Mouse (Mus musculus) testis, postnatal 10 days (tissue): ENCODE data around the gene Dnm1.

Experiments used
- DNase-seq: peaks from one replicate; pipeline ENCODE4 v3.0.0; 2021; ENCODE audit warnings: low spot score

The Dnm1 gene

DNA sequence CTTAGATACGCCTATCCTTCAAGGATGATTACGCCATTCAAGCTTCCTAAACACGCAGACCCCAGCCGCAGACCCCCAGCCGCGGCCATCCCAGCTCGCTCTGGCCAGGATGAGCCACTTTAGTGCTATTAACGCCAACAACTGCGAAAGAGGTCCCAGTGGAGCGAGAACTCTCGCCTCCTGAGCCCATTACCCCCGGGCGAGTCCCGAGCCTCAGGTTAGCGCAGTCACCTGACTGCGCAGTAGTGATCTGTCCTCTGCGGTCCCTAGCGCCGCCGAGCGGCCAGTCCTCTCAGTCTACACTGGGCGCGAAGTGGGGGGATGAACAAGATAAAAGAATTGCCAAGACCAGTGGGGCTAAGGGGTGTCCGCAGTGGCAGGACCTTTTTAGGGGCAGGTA, 8.3 kb upstream of the Dnm1 start:
- DNase-seq, result peak; percentile 85

DNA sequence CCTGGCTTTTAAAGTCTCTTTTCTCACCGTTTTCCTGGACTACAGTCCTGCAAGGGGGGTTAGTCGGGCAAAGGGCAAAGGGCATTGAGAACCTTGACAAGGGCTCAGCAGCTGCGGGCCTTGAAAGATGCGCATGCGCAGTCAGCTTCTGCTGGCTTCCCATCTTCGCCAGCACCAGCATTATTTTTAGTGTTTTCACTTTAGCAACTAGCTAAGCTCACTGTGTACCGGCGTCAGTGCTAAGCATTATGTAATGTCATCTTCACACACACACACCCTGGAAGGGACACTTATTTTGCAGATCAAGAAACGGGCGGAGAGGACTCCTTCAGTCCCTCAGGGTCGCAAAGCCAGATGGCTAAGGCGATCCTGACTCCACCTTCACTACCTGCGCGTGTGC, 7.6 kb upstream of the Dnm1 start:
- DNase-seq, result peak; percentile 81

DNA sequence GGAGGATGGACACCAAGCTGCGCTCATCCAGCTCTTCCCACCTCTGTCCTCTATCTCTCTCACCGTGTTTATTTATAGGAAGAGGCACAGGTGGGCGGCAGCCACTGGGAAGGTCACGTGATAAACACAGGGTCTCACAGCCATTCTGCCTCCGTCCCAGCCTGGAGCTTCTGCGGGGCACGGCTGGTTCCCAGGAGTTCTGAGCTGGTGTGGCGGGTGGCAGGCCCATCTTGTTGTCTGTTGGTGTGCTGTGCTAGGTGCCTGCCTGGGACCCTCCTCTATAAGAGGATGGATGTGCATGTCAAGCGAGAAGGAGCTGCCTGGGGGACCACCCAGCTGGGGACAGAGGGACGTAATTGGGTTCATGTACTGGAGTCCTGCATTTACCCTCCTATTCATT, 5.2 kb upstream of the Dnm1 start:
- DNase-seq, result no peak

DNA sequence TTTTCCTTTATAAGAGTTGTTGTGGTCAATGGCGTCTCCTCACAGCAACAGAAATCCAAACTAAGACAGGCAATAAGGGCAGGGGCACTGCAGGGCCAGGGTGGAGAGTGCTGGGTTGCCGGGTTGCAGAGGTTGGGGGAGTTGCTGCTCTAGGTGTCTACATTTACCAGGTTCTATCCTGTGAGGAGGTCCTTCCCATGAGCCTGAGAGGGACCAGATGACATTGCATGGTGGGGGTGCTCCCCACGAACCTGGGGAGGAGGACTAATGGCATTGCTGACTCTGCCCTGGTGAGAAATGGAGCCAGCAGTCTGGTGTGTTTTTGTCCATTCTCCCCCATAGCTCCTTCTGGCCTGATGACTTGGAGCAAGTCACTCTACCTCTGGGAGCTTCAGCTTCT, 4.6 kb upstream of the Dnm1 start:
- no peak for DNase-seq

DNA sequence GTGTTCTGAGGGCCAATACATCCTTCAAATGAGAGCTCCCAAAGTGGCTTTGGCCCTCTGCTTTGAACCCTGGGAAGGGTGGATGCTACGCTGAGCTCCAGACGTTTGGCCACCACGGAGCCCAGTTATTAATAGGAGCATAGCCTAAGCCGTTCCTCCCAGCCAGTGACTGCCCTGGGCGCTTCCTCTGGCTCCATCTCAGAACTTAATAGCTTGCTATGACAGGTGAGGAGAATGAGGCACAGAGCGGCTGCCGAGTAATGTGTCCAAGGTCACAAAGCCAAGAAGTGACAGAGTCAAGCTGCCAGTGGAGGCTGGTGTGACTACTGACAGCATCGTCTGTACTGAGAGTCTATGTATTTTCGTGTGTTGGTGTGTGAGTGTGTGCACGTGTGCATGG, 3.1 kb upstream of the Dnm1 start:
- no peak for DNase-seq

DNA sequence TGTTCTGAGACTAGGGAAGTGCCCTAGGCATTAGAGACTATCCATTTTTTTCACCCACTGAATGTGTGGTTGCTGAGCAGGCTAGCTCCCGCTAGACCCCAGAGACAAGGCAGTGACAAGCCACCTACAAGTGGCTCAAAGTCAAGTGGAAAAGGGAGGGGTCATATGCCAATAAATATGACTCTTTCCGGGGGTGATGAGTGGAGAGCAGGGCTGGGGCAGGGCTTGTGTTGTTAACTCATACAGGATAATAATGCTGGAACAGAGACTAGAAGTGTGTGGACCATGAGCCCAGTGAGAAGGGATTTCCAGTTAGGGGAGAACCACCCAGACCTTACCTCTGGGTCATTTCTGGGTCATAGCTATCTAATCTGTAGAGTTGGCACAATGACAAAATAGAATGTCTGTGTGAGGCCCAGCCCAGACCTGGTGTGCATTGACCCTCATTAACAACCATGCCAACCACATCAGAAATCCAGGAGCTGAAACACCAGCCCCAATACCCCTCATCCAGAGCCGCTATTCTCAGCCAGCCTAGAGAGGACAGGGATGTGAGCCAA, 1.3 kb upstream of the Dnm1 start:
- no peak for DNase-seq

DNA sequence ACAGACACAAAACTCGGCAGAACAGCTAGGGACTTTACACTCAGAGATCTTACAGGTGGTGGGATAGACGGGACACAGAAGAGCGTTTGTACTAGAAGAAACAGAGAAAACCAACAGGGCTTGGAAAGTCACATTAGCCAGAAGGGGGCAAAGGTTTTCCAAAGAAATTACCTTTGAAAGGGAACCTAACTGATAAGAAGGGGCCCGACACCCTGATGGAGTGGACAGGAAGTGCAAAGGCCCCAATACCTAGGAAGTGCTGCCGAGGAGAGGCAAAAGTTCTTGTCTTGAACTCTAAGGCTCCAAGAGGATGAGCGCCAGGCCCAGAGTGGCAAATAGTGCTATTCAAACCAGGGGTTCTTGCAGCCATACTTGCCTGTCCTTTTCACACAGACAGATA, 698 bp upstream of the Dnm1 start:
- DNase-seq, result no peak

DNA sequence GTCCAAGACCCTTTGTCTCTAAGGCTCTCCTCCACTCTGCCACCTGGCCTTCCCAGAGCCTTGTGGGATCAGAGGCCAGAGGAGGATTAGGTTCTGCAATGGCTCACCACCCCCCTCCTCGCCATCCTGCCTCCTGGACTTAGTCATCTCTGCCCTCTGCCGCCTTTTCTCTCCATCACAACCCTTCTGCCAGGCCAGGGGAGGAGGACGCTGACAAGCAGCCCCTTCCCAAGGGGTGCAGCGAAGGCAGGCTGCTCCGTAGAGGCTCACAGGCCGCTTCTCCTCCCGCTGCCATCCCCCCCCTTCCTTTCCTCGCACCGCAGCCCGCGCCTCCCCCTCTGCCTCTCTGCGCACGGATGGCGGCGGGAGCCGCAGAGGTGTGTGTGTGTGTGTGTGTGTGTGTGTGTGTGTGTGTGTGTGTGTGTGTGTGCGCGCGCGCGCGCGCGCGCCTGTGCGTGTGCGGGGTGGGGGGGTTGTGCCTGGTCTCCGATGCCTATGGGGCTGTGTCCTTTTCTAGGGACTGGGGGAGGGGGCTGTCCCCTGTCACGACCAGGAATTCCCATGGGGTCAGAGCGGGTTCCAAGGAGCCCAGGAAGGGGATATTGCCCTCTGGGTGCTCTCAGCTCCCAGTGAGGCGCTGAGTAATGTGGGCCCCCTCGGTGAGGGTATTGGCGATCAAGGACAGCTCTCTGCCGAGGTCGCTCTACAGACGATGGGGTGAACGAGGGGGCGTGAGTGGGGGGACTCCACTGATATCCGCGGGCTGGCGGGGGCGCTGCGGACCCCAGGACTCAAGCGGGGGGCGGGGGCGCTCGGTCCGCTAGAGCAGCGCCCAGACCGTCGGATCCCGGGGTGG, 759 bp downstream of the Dnm1 start, which contains the start of gene Ciz1:
TSS of gene Ciz1 (plus strand) at position 177 of the 856 bp plus-strand sequence.
- peak; percentile 62 for DNase-seq

DNA sequence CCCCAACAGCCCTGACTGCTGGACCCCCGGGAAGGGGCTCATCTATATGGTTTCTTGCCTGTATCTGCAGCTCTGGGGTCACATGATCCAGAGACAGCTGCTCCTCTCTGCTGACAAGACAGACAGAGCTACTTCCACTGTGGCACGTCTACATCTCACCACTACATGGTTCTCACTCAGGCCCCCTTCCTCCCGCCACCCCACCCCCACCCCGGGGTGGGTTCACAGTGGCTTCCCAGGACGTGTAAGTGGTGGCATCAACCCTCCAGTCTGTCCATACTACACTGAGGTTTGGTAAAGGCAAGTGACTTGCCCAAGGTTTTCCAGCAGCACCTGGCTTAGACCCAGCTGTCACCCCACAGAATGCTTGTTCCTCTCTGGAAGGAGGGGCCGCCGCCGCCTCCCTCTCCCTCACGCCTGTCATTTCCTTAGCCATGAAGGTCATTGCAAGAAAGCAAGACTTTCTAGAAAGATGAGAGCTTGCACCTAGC, 1.6 kb downstream of the Dnm1 start:
- no peak for DNase-seq

DNA sequence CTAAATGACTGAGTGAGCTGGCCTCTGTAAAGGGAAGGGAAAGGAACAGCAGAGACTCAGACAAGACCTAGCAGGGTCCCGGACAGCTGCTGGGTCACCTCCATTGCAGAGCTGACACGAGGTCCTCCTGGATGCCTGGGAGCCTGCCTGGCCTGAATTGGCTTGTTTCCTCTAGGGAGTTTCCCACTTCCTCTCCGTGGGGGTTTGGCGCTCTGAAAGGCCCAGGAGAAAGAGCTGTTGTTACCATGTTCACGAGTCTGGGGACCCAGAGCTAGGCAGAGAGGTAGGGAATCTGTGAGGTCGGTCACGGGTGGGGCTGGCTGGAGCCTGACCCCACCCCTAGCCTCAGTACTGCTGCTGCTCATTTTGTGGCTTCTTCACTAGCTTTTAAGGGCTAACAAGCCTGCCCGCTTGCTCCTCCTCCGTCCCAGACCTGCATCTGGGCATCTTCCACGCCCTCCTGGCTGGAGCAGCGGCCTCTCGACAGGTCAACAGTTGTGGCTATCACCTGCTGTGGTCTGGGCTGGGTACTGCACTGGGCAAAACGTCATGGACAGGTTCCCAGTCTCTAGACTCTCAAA, 2.6 kb downstream of the Dnm1 start:
- DNase-seq, result no peak

DNA sequence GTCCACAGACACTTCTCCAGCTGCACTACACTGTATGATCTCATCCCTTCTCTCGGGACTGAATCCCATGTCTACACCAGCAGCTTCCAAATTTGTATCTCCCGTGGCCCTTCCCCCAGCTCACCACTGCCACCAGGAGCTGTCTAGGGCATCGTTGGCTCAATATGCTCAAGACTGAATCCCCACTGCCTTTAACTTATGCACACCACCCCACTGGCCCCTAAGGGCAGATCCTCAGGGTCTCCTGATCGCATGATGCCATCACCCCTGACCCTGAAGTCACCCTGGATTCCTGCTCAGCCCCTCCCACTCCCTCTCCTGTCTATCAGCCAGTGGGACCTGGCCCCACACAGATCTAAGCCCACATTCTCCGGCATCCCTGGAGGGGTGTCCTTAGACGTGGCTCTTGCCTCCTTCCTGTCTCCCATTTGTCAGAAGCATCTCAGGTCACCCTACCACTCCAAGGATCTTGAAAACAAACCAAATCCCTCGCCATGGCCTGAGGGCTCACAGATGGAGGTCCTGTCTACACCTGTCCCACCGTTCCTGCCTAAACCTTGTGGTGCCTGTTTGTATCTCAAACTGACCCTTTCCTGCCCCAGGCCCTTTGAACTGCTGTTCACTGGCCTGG, 3.4 kb downstream of the Dnm1 start:
- no peak for DNase-seq

DNA sequence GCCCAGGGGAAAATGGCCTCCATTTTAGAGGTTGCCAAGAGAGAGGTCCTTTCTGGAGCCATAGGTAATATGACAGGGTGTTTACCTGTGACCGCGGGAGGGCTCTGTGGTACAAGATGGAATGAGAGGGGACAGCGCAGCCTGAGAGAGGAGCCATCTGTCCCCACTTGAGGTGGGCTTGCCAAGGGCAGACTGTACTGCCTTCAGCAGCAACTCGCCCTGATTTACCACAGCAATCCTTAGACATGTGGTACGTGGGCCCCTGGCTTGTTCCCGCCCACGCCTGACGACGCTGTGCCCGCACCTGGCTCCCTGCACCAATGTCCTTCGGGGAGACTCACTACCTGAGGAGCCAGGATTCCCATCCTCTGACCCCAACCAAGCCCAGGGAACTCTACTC, 4.8 kb downstream of the Dnm1 start:
- DNase-seq, result no peak

DNA sequence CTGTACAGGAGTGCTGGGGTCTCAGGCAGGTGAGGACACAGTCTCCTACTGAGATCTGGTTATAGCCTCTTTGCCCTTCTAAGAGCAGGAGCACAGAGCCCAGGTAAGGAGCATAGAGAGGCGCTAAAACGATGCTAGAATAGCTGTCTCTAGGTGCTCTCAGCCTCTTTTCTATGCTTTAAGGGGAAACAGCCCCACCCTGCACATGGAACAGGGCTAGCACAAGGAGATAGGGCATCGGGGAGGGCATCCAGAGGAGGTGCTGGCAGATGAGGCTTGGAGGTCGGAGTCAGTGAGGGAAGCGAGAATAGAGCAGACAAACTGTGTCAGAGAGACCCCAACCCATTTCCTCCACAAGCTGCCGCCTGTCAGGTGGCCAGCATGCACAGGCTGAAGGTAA, 6.1 kb downstream of the Dnm1 start:
- DNase-seq, result no peak

DNA sequence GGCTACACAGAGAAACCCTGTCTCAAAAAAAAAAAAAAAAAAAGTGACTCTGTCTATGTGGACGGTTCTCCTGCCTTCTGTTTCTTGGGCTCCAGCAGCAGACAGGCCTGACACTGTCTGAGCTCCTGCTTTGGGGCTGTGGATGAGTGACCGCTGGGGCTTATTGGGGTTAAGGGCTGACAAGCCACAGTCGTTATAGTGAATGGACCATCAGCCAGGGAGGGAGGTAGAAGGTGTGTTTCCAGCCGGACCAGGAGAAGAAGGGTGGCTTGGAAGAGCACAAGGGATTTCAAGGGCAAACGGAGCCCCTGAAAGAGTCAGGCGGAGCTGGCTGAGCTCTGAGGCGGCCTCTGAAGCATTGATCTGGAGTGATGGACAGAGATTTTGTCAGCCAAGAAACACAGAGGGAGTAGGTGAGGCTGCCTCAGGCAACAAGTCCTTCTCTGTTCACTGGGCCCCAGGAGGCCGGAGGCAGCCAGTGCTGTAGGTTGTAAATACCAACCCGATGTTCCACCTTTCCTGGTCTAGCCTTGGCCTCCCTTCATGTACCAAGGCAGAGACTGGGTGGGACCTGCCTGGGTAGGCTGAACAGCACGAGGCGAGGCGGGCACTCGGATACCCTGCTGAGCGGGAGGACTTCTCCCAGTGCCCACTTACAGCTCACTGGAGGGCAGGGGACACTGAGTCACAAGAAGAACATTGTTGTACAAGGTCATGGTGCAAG, 8.4 kb downstream of the Dnm1 start:
- DNase-seq, result no peak

DNA sequence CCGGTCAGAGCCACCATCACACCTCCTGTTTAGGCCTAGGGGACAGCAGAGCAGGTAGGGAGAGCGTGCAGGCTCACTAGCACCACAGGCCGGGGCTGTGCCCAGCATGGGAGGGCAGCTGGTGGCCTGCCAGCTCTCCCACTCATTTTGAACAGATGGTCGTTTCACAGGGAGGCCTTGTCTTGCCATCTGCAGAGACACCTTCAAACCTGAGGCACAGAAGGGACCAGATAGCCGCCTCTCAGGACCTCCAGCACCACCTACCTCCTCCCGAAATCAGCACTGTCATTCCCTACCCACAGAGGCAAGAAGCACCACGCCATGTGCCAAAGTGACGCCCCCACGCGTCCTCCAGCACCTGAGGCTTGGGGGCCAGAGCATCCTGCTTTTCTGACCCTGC, 9.1 kb downstream of the Dnm1 start:
- DNase-seq, result no peak

DNA sequence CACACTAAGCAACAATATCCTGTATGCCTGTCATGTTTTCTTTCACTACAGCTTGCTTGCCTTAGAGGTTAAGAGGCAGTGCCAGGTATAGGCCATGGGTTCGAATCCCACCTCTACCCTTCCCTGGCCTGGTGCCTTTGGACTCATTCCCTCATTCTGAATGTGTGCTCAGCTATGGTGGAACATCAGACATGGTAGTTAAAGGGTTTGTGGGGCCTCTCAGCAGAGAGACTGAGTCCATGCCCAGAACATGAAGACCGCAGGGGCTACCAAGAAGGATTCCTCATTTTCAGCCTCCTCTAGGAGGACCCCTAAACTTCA, 9.8 kb downstream of the Dnm1 start:
- no peak for DNase-seq

DNA sequence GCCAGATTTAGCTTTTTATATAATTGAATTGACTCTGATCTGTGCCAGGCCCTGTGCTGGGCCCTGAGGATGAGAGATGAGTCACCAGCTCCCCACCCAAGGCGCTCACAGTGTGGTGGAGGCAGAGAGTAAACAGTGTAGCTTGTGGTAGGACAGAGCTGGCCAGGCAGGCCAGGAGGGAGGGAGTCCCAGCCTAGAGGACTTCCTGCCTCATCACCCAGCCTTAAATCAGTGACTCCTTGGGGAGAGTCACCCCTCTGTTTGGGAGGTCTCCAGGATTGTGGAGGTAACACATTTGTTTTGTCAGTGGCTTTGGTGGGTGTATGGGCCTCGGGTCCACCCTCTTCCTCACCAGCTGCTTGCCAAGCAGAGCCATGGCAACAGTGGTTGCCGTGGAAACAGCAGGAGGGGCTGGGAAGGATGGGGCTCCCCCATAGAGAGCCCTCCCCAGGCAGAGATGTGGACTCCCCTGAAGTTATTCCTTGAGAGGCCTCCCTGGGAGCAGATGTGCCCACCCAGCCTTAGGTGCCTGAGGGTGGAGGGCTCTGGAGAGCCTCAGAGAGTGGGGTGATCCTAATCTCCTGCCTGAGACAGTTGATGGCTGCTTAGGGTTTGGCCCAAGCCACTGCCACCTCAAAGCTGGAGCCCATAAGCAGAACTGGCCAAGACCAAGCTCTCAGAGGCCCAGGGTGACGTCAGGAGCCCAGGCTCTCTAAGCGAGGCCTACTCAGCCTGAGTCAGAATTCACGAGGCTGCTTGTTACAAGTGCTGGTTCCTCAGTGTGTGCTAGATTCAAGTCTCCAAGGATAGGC, 10.4 kb downstream of the Dnm1 start:
- no peak for DNase-seq

DNA sequence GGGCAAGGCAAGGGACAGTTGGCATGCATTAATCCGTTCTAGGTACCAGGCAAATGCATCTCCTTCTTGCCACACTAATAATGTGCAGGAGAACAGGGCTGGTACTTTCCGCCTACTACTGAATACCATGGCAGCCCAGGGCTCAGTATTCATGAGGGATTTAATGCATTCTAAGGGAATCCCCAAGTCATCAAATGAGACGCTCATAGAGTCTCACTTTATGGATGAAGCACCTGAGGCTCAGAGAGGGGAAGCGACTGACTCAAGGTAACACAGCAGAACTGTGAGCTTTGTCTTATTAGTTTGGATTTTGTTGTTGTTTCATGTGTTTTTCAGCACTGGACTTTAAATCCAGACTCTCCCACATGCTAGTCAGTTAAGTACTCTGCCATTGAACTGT, 11.1 kb downstream of the Dnm1 start:
- no peak for DNase-seq

DNA sequence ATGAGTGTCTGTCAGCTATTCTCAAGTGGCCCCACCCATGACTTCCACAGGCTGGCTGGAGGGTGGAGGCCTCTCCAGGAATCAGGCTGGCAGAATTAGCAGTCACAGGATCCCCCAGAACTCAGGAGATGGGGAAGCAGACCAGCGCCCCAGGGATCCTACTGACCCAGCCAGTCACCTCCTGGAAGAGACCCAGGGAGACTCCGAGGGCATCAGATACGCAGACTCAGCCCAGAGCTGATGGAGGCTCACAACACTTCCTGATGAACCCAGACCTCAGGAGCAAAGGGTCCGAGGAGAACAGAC, 11.6 kb downstream of the Dnm1 start:
- DNase-seq, result no peak

DNA sequence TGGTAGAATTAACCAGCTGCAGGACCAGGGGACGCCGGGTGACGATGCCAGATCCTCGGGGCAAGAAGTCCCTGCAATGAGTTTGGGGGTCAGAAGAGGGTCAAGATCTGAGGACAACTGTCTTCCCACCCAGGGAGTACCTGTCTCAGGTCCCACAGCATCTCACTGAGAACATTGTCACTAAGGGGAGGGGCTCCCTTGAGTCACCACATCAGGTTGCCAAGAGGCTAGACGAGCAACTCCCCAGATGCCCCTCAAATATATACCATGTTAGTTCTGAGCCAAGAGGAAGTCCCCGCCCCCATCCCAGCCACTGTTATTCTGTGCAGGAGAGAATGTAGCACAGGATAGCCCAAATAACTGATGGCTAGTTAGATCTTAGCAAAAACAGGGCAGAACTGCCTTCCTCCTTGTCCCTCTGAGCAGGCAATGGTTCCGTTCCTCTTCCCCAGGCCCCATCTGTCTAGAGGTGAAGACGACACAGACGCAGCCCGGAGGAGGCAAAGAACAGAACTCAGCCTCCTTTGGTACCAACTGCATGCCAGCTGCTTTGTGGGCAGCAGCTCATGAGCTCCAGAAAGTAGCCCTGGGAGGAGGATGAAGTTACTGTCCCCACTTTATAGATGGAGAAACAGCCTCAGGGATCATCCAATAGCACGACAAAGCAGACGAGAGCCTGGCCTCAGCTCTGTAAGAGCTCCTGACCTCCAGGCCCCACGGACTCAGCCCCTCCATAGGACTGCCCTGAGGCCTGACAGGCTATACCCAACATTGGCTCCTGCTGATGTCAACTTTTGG, 12.1 kb downstream of the Dnm1 start:
- DNase-seq, result no peak
